Mouse (Mus musculus) small intestine, adult 2 months (tissue): ENCODE measurements around the gene Tax1bp1.

Experiments used
- CTCF ChIP-seq: fragments of 200-500 bp; IDR thresholded peaks from 2 replicates; pipeline ENCODE4 v1.5.1; 2012; ENCODE audit warnings: low read depth, mild to moderate bottlenecking, control low read depth, inconsistent platforms, low read length, moderate library complexity, mixed read lengths; ENCODE audit not compliant: insufficient replicate concordance, insufficient read length; ENCODE audit errors: extremely low read depth
- POLR2A ChIP-seq: fragments of 200-500 bp; IDR thresholded peaks from 2 replicates; pipeline ENCODE4 v1.6.1; 2012; ENCODE audit warnings: low read depth, mild to moderate bottlenecking, control low read depth, inconsistent platforms, low read length, moderate library complexity

- TF ChIP-seq CTCF (no peak), POLR2A (no peak)
Measured at GRCm38 (mm10) chr6:52691800-52692199, 21.7 kb upstream of the Tax1bp1 start.
